Mouse (Mus musculus): ENCODE results near the gene Mvb12b.

- TF ChIP-seq TAL1 (conservative IDR thresholded peaks at IDR 0.05; ENCODE audit: low read depth, low read length) (no peak), CTCF (IDR thresholded peaks at IDR 0.05; ENCODE audit: low read depth, low read length) (no peak)
Observed at GRCm38 (mm10) chr2:33811349-33811890, 76.3 kb downstream of the Mvb12b start.
